Mouse (Mus musculus) heart, postnatal 4 days (tissue): ENCODE results near the gene Gtse1. TPM values are rescaled to one million over a fixed set of nuclear protein-coding genes. Genes with fewer than 3 reads are reported as not detected.
A peak's percentile ranks its signal among the peaks of the same experiment; 100 is the strongest.
"Not testable (repeated sequence)": the region's sequence is repeated elsewhere in the genome, so short reads cannot be mapped to it uniquely, and the experiment has no call there.

ENCODE experiments used
- DNase-seq: peaks from one replicate; pipeline ENCODE4 v3.0.0; 2021
- total RNA-seq, 2 experiments: library from RNA; stranded (reverse); gene quantifications; 2 replicates each; pipeline ENCODE4 v1.2.3; 2021

Gene Gtse1
- 10 to 100 TPM; 15.2 to 16.9 TPM for total RNA-seq

GRCm38 (mm10) chr15:85859490-85860031 is at the start of gene Gtse1:
Gene Gtse1, plus strand, starts transcription at chr15:85859745.
- peak; percentile 95 for DNase-seq

GRCm38 (mm10) chr15:85810462-85810805 is 49.1 kb upstream of the Gtse1 start:
- DNase-seq, result no peak

GRCm38 (mm10) chr15:85810806-85811521 is 48.6 kb upstream of the Gtse1 start:
- DNase-seq, result peak; percentile 90

GRCm38 (mm10) chr15:85811535-85812277 is 47.8 kb upstream of the Gtse1 start, which contains the start of gene Cdpf1:
Gene Cdpf1, minus strand, starts transcription at chr15:85811697.
- DNase-seq, result peak; percentile 100

GRCm38 (mm10) chr15:85813428-85813827 is 46.1 kb upstream of the Gtse1 start:
- no peak for DNase-seq

- DNase-seq, result peak; percentile 68
Observed at GRCm38 (mm10) chr15:85821203-85822010, 38.1 kb upstream of the Gtse1 start, which contains the start of gene Pkdrej. Gene Pkdrej, minus strand, starts transcription at chr15:85821734.

- DNase-seq, result no peak
Observed at GRCm38 (mm10) chr15:85822011-85822359, 37.6 kb upstream of the Gtse1 start.

GRCm38 (mm10) chr15:85826676-85827075 is 32.9 kb upstream of the Gtse1 start:
- DNase-seq, result no peak

GRCm38 (mm10) chr15:85828071-85828470 is 31.5 kb upstream of the Gtse1 start:
- DNase-seq, result no peak

GRCm38 (mm10) chr15:85829470-85829869 is 30.1 kb upstream of the Gtse1 start:
- no peak for DNase-seq

- DNase-seq, result peak; percentile 79
Observed at GRCm38 (mm10) chr15:85831954-85832590, 27.5 kb upstream of the Gtse1 start, which contains the start of gene Ttc38. Gene Ttc38, plus strand, starts transcription at chr15:85832306.

- no peak for DNase-seq
Observed at GRCm38 (mm10) chr15:85832599-85832998, 26.9 kb upstream of the Gtse1 start.

GRCm38 (mm10) chr15:85835335-85835734 is 24.2 kb upstream of the Gtse1 start:
- no peak for DNase-seq

- DNase-seq, result no peak
Observed at GRCm38 (mm10) chr15:85836887-85837286, 22.7 kb upstream of the Gtse1 start.

- peak; percentile 61 for DNase-seq
Observed at GRCm38 (mm10) chr15:85840983-85841382, 18.6 kb upstream of the Gtse1 start.

- no peak for DNase-seq
Observed at GRCm38 (mm10) chr15:85841796-85842360, 17.7 kb upstream of the Gtse1 start.

- DNase-seq, result no peak
Observed at GRCm38 (mm10) chr15:85845071-85845470, 14.5 kb upstream of the Gtse1 start.

GRCm38 (mm10) chr15:85851656-85852392 is 7.7 kb upstream of the Gtse1 start:
- no peak for DNase-seq

GRCm38 (mm10) chr15:85858980-85859489 is 510 bp upstream of the Gtse1 start:
- DNase-seq, result peak; percentile 11

- DNase-seq, result not testable (repeated sequence)
Observed at GRCm38 (mm10) chr15:85865913-85866312, 6.4 kb downstream of the Gtse1 start.

- peak; percentile 82 for DNase-seq
Observed at GRCm38 (mm10) chr15:85867696-85868095, 8.2 kb downstream of the Gtse1 start.
